Mouse (Mus musculus) erythroblast, embryonic 14.5 days (primary cell): ENCODE data around the gene Hmcn2. TPM values are rescaled to one million over a fixed set of nuclear protein-coding genes. Genes with fewer than 3 reads are reported as not detected.

ENCODE experiments used
- H3K27me3 ChIP-seq: 2 replicates; pipeline ENCODE4 v1.6.1; 2012; ENCODE audit warnings: inconsistent platforms; ENCODE audit not compliant: control insufficient read depth
- H3K36me3 ChIP-seq: 2 replicates; pipeline ENCODE4 v1.6.1; 2012; ENCODE audit warnings: mild to moderate bottlenecking, inconsistent platforms; ENCODE audit not compliant: control insufficient read depth
- H3K4me1 ChIP-seq: 2 replicates; pipeline ENCODE4 v1.6.1; 2012; ENCODE audit warnings: inconsistent platforms; ENCODE audit not compliant: control insufficient read depth
- H3K4me3 ChIP-seq: replicated peaks from 2 replicates; pipeline ENCODE3; 2012; ENCODE audit warnings: moderate library complexity, mild to moderate bottlenecking, inconsistent platforms
- H3K9me3 ChIP-seq: 2 replicates; pipeline ENCODE4 v1.6.1; 2012; ENCODE audit warnings: low read length, inconsistent platforms, mixed read lengths; ENCODE audit not compliant: control insufficient read depth
- GATA1 ChIP-seq: IDR thresholded peaks from 2 replicates; pipeline ENCODE4 v1.6.1; 2012; ENCODE audit warnings: low read length, inconsistent platforms, mixed read lengths
- TAL1 ChIP-seq: IDR thresholded peaks from 3 replicates; pipeline ENCODE4 v1.6.1; 2012; ENCODE audit warnings: low read length, inconsistent platforms, mixed read lengths
- polyA plus RNA-seq: library from polyadenylated mRNA; stranded (reverse); fragments of >175 nt; gene quantifications from 2 replicates; pipeline ENCODE4 v1.2.3, GENCODE M21; 2012

Hmcn2 gene
- polyA plus RNA-seq, 1 experiment: not detected

DNA sequence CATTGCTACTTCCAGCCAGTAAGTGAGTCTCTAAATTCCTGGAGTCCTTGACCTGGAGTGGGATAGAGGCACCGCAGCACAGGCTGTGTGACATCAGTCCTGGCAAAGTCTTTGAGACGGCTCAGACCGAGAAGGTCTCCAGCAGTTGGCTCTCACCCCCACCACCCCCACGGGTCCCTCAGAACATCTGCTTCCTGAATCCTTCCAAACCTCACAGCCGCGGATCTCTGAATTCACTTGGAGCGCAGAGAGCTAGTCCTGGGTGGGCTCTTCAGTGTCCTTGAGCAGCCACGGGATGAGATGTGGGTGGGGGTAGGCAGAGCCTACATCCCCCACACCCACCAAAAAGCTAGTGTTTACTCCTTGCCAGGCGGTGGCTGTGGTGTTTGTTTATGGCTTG, 57.2 kb downstream of the Hmcn2 start:
- peaks cover 8% of the 10 kb centered on the region for H3K9me3 ChIP-seq
- H3K36me3 ChIP-seq: no peaks in the 10 kb centered on the region
- H3K4me1 ChIP-seq: no peaks in the 10 kb centered on the region
- H3K4me3 ChIP-seq: no peak overlapping the region
- no peaks in the 10 kb centered on the region for H3K27me3 ChIP-seq
- TF ChIP-seq GATA1 (no peak), TAL1 (no peak)

DNA sequence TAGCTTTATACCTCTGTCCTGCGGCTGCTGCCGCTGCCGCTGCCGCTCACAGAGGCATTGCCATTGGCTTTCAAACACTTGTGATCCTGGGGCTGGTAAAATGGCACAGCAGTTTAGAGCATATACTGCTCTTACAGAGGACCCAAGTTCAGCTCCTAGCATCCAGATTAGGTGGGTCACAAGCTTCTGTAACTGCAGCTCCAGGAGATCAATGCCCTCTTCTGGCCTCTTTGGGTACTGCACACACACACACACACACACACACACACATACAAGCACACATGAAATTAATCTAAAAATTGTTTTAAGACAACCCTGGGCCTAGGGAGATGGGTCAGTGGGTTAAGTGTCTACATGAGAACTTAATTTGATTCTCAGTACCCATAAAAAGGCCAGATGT, 58.0 kb downstream of the Hmcn2 start:
- TF ChIP-seq GATA1: no peak
- no peak for TF ChIP-seq TAL1
- Histone ChIP-seq H3K4me3 (no peak overlapping the region), H3K4me1 (no peaks in the 10 kb centered on the region), H3K9me3 (peaks cover 8% of the 10 kb centered on the region), H3K27me3 (no peaks in the 10 kb centered on the region), H3K36me3 (no peaks in the 10 kb centered on the region)

DNA sequence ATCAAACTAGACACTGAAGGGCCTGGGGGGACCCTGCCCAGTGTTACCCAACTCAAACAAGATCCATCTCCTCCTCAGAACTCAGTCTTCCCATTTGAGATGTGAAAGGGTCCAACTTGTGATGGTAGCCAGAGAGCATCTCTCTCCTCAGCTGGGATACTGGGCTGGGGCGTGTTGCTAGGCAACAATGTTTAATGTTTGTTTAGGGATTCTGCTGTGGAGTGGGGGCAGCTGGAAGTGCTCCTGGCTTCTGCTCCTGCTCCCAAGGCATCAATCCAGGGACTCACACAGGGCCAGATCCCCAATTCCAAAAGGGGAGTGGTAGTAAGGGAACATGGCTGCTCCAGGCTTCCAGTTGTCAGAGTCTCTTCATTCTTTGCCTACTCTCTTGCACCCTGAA, 60.2 kb downstream of the Hmcn2 start:
- Histone ChIP-seq H3K4me1 (no peaks in the 10 kb centered on the region), H3K9me3 (peaks cover 8% of the 10 kb centered on the region), H3K27me3 (no peaks in the 10 kb centered on the region), H3K36me3 (no peaks in the 10 kb centered on the region), H3K4me3 (no peak overlapping the region)
- no peak for TF ChIP-seq TAL1
- TF ChIP-seq GATA1: no peak

DNA sequence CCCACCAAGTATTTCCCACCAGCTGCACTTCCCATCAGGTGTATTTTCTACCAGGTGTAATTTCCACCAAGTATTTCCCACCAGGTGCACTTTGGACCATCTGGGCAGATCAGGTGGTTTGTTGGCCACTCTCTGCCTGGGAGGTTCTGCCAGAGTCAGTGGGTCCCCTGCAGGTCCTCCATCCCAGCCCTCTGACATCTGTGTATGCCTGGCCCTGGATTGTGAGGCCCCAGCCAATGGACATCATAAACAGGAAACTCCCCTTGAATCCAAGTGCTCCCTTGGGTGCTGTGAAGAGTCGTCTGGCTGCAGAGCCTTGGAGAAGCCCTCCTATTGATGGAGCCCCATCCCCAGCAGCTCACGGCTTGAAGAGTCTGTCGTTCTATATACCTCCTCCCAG, 61.8 kb downstream of the Hmcn2 start:
- Histone ChIP-seq H3K36me3 (no peaks in the 10 kb centered on the region), H3K4me1 (no peaks in the 10 kb centered on the region), H3K9me3 (peaks cover 8% of the 10 kb centered on the region), H3K27me3 (no peaks in the 10 kb centered on the region), H3K4me3 (no peak overlapping the region)
- TF ChIP-seq GATA1: no peak
- no peak for TF ChIP-seq TAL1

DNA sequence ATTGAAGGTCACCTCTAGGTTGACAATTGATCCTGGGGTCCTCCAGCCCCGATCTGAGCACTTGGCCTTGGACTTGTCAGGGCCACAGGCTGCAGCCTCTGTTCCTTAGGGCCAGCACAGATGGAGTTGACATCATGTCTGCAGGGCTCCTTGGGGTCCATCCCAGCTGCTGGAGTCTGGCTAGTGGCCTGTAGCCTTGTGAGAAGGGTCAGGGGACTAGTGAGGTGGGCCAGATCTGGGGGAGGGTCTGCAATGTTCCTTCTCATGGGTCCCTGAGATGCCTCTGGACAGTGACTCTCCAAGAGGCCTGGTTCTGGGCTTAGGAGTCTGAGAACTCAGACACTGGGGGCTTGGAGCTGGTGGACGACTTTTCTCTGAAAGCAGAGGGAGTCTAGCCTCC, 63.3 kb downstream of the Hmcn2 start:
- no peak overlapping the region for H3K4me3 ChIP-seq
- no peaks in the 10 kb centered on the region for H3K36me3 ChIP-seq
- no peaks in the 10 kb centered on the region; the same call in 1 of the 2 replicates for H3K9me3 ChIP-seq
- TF ChIP-seq TAL1 (no peak), GATA1 (no peak)
- H3K4me1 ChIP-seq: no peaks in the 10 kb centered on the region
- no peaks in the 10 kb centered on the region for H3K27me3 ChIP-seq

DNA sequence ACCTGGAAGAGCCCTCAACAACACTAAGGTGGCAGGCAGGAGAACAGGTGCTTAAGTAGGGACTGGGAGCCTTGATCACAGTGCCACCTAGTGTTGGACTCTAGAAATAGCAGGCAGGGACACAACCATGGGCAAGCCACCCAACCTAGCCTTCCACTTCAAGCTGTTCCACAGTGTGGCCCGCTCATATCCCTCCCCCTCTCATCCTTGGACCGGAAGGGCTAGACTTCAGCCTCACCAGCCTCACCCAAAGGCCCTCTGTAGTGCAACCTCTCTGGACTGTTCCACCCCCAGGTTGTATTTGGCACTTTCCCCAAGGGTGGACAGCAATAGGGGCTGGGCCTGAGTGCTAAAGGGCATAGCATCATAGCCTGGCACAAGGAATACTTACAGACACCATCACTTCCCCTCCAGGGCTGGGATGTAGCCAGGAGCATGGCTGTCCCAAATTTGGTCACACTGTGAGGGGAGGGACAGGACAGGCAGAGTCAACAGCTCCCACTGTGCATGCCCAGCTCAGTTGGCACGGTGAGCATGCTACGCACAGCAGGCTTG, 67.2 kb downstream of the Hmcn2 start:
- H3K27me3 ChIP-seq: no peaks in the 10 kb centered on the region
- TF ChIP-seq GATA1 (no peak), TAL1 (no peak)
- no peak overlapping the region for H3K4me3 ChIP-seq
- no peaks in the 10 kb centered on the region for H3K9me3 ChIP-seq
- no peaks in the 10 kb centered on the region for H3K4me1 ChIP-seq
- no peaks in the 10 kb centered on the region for H3K36me3 ChIP-seq

DNA sequence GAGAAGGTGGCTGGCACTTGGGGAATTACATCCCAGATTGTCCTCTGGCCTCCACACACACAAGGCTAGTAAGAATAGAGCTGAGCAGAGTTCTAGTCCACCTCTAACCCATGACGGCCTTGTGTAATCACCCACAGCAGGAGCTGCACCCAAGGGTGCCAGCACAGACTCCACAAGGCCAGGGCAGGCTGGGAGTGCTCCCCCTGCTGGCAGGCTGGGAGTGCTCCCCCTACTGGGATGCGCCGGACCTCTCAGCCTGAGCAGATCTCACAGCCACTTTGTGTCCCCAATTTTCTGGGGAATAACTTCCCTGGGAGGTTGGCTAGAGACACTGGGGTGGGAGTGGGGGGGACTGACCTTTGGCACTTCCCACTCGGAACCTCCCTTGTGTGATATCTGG, 68.7 kb downstream of the Hmcn2 start:
- Histone ChIP-seq H3K27me3 (no peaks in the 10 kb centered on the region), H3K4me3 (no peak overlapping the region), H3K4me1 (no peaks in the 10 kb centered on the region), H3K36me3 (no peaks in the 10 kb centered on the region), H3K9me3 (no peaks in the 10 kb centered on the region)
- no peak for TF ChIP-seq GATA1
- no peak for TF ChIP-seq TAL1

DNA sequence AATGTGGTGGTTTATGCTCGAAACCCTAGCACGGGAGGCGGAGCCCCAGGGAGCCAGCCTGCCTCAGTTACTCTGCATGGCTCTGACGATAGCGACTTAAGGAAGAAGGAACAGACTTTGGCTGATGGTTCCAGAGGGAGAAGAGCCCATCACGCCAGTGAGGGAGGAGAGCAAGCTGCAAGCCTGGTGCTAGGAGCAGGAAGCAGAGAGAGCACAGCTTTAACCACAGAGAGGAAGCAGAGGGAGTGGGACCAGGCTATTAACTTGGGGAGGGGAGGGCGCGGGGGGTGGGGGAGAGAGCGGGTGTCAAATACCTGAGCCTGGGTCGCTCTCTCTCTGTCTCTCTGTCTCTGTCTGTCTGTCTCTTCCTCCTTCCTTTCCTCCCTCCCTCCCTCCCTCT, 102.8 kb downstream of the Hmcn2 start:
- Histone ChIP-seq H3K27me3 (no peaks in the 10 kb centered on the region), H3K36me3 (no peaks in the 10 kb centered on the region), H3K9me3 (no peaks in the 10 kb centered on the region), H3K4me3 (no peak overlapping the region), H3K4me1 (no peaks in the 10 kb centered on the region)
- TF ChIP-seq TAL1: no peak
- no peak for TF ChIP-seq GATA1

DNA sequence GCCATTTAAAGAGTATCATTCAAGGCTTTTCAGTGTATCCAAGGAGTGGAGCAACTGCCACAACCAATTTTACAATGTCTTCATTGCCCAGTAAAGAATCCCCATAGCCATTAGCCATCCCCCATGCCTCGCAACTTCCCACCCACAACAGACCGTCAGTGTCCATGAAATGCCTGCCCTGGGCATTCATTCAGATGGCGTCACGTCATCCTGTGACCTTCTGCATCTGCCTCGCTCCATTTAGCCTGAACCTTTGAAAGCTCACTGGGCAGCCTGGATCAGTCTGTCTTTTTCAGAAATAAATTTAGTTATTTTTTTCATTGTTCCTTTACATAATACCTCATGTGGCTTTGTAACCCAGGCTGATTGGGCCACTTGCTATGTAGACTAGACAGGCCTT, 103.8 kb downstream of the Hmcn2 start:
- no peaks in the 10 kb centered on the region for H3K9me3 ChIP-seq
- H3K4me1 ChIP-seq: no peaks in the 10 kb centered on the region
- TF ChIP-seq TAL1: no peak
- no peak for TF ChIP-seq GATA1
- H3K4me3 ChIP-seq: no peak overlapping the region
- no peaks in the 10 kb centered on the region for H3K36me3 ChIP-seq
- H3K27me3 ChIP-seq: no peaks in the 10 kb centered on the region

DNA sequence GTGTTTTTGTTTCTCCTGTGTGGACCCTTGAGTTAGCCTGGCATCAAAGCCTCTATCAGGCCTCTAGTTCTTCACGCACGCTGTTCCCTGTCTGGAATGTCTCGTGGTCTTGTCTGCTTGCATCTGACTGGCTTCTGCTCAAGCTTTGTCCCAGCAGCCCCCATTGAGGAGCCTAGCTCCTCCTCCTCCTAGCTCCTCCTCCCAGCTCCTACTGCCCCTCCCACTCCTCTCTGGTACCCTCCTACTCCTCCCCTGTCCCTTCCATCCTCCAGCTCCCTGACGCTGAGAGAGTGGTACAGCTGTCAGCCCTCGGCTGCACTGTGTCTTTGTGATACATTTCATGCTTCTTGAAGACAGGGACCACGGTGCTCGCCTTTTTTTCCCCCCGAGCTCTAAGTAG, 104.4 kb downstream of the Hmcn2 start:
- Histone ChIP-seq H3K4me3 (no peak overlapping the region), H3K9me3 (no peaks in the 10 kb centered on the region), H3K36me3 (no peaks in the 10 kb centered on the region), H3K27me3 (no peaks in the 10 kb centered on the region), H3K4me1 (no peaks in the 10 kb centered on the region)
- TF ChIP-seq TAL1 (no peak), GATA1 (no peak)
